Mouse (Mus musculus) neutrophil, adult 65 days (primary cell): ENCODE results near the gene Syvn1. TPM values are rescaled to one million over a fixed set of nuclear protein-coding genes. Genes with fewer than 3 reads are reported as not detected.

Source experiments
- total RNA-seq: library from RNA; stranded (reverse); gene quantifications from 2 replicates; pipeline ENCODE4 v1.2.4, GENCODE M21; 2023

Syvn1 gene
- total RNA-seq, result 59.6 and 66.3 TPM in 2 replicates

GRCm38 (mm10) chr19:6046294-6047153, at the start of gene Syvn1:
Syvn1 (plus strand) TSS chr19:6046576.

GRCm38 (mm10) chr19:6015511-6016315, 30.7 kb upstream of the Syvn1 start, which contains the start of gene Capn1:
Capn1 (minus strand) TSS chr19:6015897.

GRCm38 (mm10) chr19:6057313-6058096, 11.1 kb downstream of the Syvn1 start, which contains the start of the genes Mrpl49 and Fau:
Mrpl49 (minus strand) TSS chr19:6057785.
Fau (plus strand) TSS chr19:6057844.

GRCm38 (mm10) chr19:6061021-6061533, 14.7 kb downstream of the Syvn1 start, which contains the start of gene Znhit2:
Znhit2 (plus strand) TSS chr19:6061192.

GRCm38 (mm10) chr19:6067724-6068415, 21.5 kb downstream of the Syvn1 start, which contains the start of gene Tm7sf2:
Tm7sf2 (minus strand) TSS chr19:6068373.

GRCm38 (mm10) chr19:6076564-6077393, 30.4 kb downstream of the Syvn1 start, which contains the start of gene Vps51:
Vps51 (minus strand) TSS chr19:6077231.

GRCm38 (mm10) chr19:6079983-6080480, 33.7 kb downstream of the Syvn1 start, which contains the start of gene Tmem262:
Tmem262 (plus strand) TSS chr19:6080033.

GRCm38 (mm10) chr19:6082156-6082555, 35.8 kb downstream of the Syvn1 start, which contains the start of gene Gm28374:
Gm28374 (minus strand) TSS chr19:6082256.

GRCm38 (mm10) chr19:6084478-6085248, 38.3 kb downstream of the Syvn1 start, which contains the start of the genes Zfpl1 and Cdca5:
Zfpl1 (minus strand) TSS chr19:6084956.
Cdca5 (plus strand) TSS chr19:6084983.

GRCm38 (mm10) chr19:6094119-6094518, 47.7 kb downstream of the Syvn1 start, which contains the start of gene AC131692.1:
AC131692.1 (plus strand) TSS chr19:6094419.

Other genes with a start within 250 kb of the Syvn1 start
- gene Frmd8, start 171.3 kb upstream of the Syvn1 start, total RNA-seq, result 53.4 and 72.9 TPM in 2 replicates
- 45.7 and 49.6 TPM in 2 replicates for gene Slc25a45, start 168.8 kb upstream of the Syvn1 start, total RNA-seq
- 1.3 and 3.5 TPM in 2 replicates for gene Tigd3, start 152.4 kb upstream of the Syvn1 start, total RNA-seq
- 99.1 and 105 TPM in 2 replicates for gene Dpf2, start 133.6 kb upstream of the Syvn1 start, total RNA-seq
- 8.3 and 10.1 TPM in 2 replicates for gene Cdc42ep2, start 121.8 kb upstream of the Syvn1 start, total RNA-seq
- gene Pola2, start 82.4 kb upstream of the Syvn1 start, total RNA-seq, result 24.1 and 28.7 TPM in 2 replicates
- gene Slc22a20, start 60.4 kb upstream of the Syvn1 start, total RNA-seq, result 2.7 and 3.2 TPM in 2 replicates
- gene Capn1, start 30.7 kb upstream of the Syvn1 start, total RNA-seq, result 255 and 284 TPM in 2 replicates
- gene Mrpl49, start 11.2 kb downstream of the Syvn1 start, total RNA-seq, result 12.9 and 14.9 TPM in 2 replicates
- gene Fau, start 11.3 kb downstream of the Syvn1 start, total RNA-seq, result 1,270 and 1,374 TPM in 2 replicates
- 7.4 and 16.4 TPM in 2 replicates for gene Znhit2, start 14.6 kb downstream of the Syvn1 start, total RNA-seq
- gene Tm7sf2, start 21.8 kb downstream of the Syvn1 start, total RNA-seq, result 5.3 and 7.3 TPM in 2 replicates
- 64.1 and 87.5 TPM in 2 replicates for gene Vps51, start 30.7 kb downstream of the Syvn1 start, total RNA-seq
- not detected in 2 replicates for gene Tmem262, start 33.5 kb downstream of the Syvn1 start, total RNA-seq
- gene Gm28374, start 35.7 kb downstream of the Syvn1 start, total RNA-seq, result not detected in 2 replicates
- 43.5 and 45.7 TPM in 2 replicates for gene Zfpl1, start 38.4 kb downstream of the Syvn1 start, total RNA-seq
- gene Cdca5, start 38.4 kb downstream of the Syvn1 start, total RNA-seq, result 31.1 and 36.1 TPM in 2 replicates
- gene AC131692.1, start 47.8 kb downstream of the Syvn1 start, total RNA-seq, result 1.8 and 2.3 TPM in 2 replicates
- 0.25 and 0.66 TPM in 2 replicates for gene Naaladl1, start 59.2 kb downstream of the Syvn1 start, total RNA-seq
- 3.4 and 3.6 TPM in 2 replicates for gene Sac3d1, start 72.1 kb downstream of the Syvn1 start, total RNA-seq
- 14.9 and 15.0 TPM in 2 replicates for gene Snx15, start 81.7 kb downstream of the Syvn1 start, total RNA-seq
- gene Batf2, start 94.4 kb downstream of the Syvn1 start, total RNA-seq, result not detected in 2 replicates
- gene Arl2, start 95.0 kb downstream of the Syvn1 start, total RNA-seq, result 7.5 and 9.2 TPM in 2 replicates
- gene Majin, start 137.8 kb downstream of the Syvn1 start, total RNA-seq, result not detected in 2 replicates
- not detected in 2 replicates for gene Gpha2, start 179.8 kb downstream of the Syvn1 start, total RNA-seq
- gene Ppp2r5b, start 189.3 kb downstream of the Syvn1 start, total RNA-seq, result 10.7 and 12.1 TPM in 2 replicates
- gene Atg2a, start 195.1 kb downstream of the Syvn1 start, total RNA-seq, result 358 and 488 TPM in 2 replicates
- 324 and 384 TPM in 2 replicates for gene Ehd1, start 230.1 kb downstream of the Syvn1 start, total RNA-seq